Comparison of ENCODE assay signal across 14 mouse cellular contexts in genomic region chr2:165392156-165392555, GRCm38 (mm10). TPM values are rescaled to one million over a fixed set of nuclear protein-coding genes. Genes with fewer than 3 reads are reported as not detected.
"Had no signal": no experiment of that assay in that cellular context is flagged by ENCODE, and none has a peak within 500 bp of the region (broad histone marks: within the 10 kb centered on the region; RNA-seq: fewer than 3 reads in every experiment).

No protein-coding gene starts in this region.

- H3K4me2 ChIP-seq: lung, embryonic 15.5 days; midbrain, embryonic 12.5 days had no signal

- H3K27me3 ChIP-seq: lung, embryonic 15.5 days; midbrain, embryonic 12.5 days had no signal

- ATAC-seq: intestine, postnatal 0 days had no signal

- H3K9ac ChIP-seq: lung, embryonic 15.5 days; midbrain, embryonic 12.5 days had no signal

- H3K27ac ChIP-seq: lung, embryonic 15.5 days; macrophage; midbrain, embryonic 12.5 days; stomach, postnatal 0 days had no signal

- H3K36me3 ChIP-seq: lung, embryonic 15.5 days; midbrain, embryonic 12.5 days had no signal

- H3K4me3 ChIP-seq: lung, embryonic 15.5 days; midbrain, embryonic 12.5 days had no signal

- H3K9me3 ChIP-seq: lung, embryonic 15.5 days; midbrain, embryonic 12.5 days had no signal

RNA-seq across cellular contexts. Expression of gene Zfp334, which starts 4.1 kb away (rescaled TPM):
- total RNA-seq: megakaryocyte-erythroid progenitor cell, adult 5-6 weeks had no signal

RNA-seq across cellular contexts. Expression of gene Ocstamp, which starts 8.0 kb away (rescaled TPM):
- total RNA-seq: layer of hippocampus, adult 18-20 months; left cerebral cortex, postnatal 10 days; megakaryocyte-erythroid progenitor cell, adult 5-6 weeks; midbrain, postnatal 0 days had no signal
- polyA plus RNA-seq: kidney, embryonic 16.5 days; lung, embryonic 15.5 days; macrophage; neural tube, embryonic 14.5 days had no signal

RNA-seq across cellular contexts. Expression of gene Zfp663, which starts 23.6 kb away (rescaled TPM):
- total RNA-seq: liver, adult 2 months; megakaryocyte-erythroid progenitor cell, adult 5-6 weeks had no signal
- polyA plus RNA-seq: liver, adult 2 months; liver, embryonic 16.5 days; macrophage; small intestine, adult 2 months had no signal
